Mouse (Mus musculus) B cell, adult 62 days (primary cell): ENCODE measurements around the gene Orc3. TPM values are rescaled to one million over a fixed set of nuclear protein-coding genes. Genes with fewer than 3 reads are reported as not detected.

Experiments used
- total RNA-seq: library from RNA; stranded (reverse); gene quantifications from 4 replicates; pipeline ENCODE4 v1.2.4, GENCODE M21; 2023

Gene Orc3
- 80.4 to 95.9 TPM (median 94.1 TPM) in 4 replicates for total RNA-seq

DNA sequence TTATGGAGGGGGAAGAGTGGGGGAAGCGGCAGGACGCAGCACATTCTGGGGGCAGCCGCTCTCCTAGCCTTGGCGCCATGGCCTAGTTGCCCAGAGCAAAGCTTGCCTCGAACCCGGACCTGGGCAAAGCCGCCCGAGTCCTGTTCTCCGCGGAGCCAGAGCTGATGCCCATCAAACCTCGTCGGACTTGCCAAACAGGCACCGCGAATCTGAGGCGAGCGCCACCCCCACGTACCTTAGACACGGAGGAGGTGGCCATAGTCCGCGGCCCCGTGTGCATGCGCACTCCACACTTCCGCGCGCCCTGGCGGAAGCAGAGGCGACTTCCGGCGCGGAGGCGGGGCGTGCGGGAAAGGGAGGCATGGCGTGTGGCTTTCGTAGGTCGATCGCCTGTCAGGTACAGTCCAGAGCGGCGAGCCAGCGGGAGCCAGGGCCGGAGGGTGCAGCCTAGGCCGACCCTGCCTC, at the start of gene Orc3, which contains the start of gene Rars2:
Gene Orc3, minus strand, starts transcription at position 315 of the 465 bp plus-strand sequence.
Gene Rars2, plus strand, starts transcription at position 328 of the 465 bp plus-strand sequence.

DNA sequence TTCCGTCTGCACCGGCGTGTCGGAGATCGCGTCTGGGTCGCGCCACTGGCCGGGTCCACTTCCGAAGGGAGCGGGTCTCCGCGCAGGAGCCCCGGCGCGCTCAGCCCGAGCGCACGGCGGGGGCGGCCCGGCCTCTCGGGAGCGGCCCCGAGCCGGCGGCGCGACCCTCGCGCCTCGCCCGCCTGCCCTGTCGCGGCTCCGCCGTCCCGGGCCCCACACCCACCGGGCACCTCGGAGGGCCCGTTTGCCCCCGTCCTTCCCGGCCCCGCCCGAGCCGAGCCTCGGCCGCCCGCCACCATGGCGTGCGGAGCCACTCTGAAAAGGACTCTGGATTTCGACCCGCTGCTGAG, 64.0 kb downstream of the Orc3 start, which contains the start of gene Akirin2:
Gene Akirin2, plus strand, starts transcription at position 190 of the 350 bp plus-strand sequence.

Other genes starting within 250 kb of the Orc3 start
- 61.1 to 63.5 TPM (median 62.1 TPM) in 4 replicates for gene Akirin2, start 64.0 kb downstream of the Orc3 start, total RNA-seq
- 19.3 to 27.4 TPM (median 25.2 TPM) in 4 replicates for gene Rars2, start within 50 bp of the Orc3 start, total RNA-seq
- gene Slc35a1, start 72.5 kb upstream of the Orc3 start, total RNA-seq = 13.2 to 19.0 TPM (median 17.5 TPM) in 4 replicates
- gene Cfap206, start 115.3 kb upstream of the Orc3 start, total RNA-seq = not detected in 4 replicates
- not detected in 4 replicates for gene Gm136, start 141.3 kb upstream of the Orc3 start, total RNA-seq
- 11.3 to 12.5 TPM (median 12.1 TPM) in 4 replicates for gene Smim8, start 163.5 kb upstream of the Orc3 start, total RNA-seq